Mouse (Mus musculus): ENCODE measurements around the gene Tbx15.
"Not testable (repeated sequence)": the region's sequence is repeated elsewhere in the genome, so short reads cannot be mapped to it uniquely, and the experiment has no call there.

Gene Tbx15

DNA sequence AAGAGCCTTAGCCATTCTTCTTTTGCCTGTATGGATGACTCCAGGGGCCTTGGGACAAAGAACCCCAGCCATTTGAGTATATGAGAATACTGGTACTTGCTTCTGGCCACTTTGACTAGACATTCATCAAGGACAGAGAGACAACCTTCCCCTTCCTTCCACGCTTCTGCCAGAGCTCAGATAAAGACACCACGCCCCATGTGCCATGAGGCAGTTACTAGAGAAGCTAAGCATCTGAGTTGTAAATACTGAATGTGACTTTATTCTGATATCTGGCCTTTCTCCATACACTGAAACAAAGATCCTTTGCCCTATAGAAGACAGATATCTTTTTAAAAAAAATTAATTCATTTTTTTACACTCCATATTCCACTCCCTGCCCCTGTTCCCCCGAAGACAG, 39.5 kb downstream of the Tbx15 start:
- no peak for DNase-seq

DNA sequence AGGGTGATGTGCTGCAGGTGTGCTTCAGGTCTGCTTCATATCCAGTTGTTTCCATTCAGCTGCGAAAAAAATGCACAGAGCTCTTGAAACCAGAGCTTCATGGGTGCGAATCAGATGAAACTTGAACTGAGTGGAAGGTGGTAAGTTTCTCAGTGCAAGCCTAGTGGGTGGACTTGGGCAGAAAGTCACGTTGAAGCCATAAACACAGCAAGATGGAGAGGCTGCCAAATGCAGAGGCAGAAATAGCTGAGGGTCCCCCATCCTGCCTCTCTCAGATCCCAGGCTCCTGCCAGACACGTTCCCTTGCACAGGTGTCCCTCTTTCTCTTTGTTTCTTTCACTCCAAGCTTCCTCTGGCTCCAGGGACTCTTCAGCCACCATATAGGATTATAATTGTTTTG, 41.3 kb downstream of the Tbx15 start:
- DNase-seq, result no peak

DNA sequence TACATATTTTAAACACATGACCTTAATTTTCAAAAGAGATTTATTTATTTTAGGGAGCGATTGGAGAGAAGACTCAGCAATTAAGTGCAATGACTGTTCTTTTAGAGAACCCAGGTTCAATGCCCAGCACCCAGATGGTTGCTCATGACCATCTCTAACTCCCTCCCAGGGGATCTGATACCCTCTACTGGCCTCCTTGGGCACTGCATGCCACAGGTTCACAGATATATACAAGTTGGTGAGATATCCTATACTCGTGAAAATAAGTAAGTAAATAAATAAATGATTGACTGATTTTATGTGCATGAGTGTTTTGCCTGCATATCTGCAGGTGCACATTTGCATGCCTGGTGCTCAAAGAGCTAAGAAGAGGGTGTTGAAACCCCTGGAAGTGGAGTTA, 48.1 kb downstream of the Tbx15 start:
- peak; percentile 13 for DNase-seq

DNA sequence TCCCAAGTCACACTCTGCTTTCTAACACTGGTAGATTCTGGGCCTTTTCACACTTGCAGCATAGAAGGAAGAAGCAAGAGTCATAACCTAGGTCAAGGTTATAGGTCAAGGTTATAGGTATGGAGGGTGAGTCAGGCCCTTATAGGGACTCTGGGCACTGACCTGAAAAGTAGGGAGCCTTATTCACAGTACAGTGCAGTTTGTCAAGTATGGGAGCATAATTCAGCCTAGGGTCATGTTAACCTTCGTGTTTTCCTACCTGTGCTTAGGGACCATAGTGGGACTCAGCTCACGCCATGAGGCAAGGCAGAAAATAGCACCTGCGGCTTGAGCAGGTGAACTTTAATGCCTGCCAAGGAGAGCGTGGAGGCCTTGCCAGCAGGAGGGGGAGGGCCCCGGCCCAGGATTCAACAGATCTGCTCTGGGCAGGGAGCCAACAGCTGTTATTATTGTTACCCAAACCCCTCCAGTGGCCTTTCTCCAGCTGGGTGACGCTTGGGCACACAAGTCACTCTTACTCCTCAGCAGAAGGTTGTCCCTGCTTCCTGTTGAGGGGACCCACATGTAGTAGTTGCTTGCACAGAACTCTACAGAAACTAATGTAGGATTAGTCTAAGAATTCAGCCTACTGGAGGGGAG, 50.0 kb downstream of the Tbx15 start:
- no peak for DNase-seq

DNA sequence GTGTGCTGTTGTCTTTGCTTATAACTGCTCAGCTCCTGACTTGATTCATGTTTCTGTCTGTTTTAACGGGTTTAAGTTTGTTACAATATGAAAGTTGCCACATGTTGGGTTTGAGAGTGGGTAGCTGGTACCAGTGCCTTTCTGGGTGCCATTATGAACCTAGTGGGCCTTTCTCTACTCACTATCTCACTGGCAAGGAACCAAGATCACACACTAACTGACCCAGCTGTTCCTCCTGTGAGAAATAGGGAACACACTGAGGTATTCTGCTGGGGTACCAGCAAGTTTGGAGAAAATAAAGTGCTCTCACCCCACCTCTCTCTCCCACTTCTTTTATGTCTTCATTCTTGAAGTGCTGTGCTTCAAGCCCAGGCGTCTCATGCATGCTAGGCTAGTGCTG, 50.7 kb downstream of the Tbx15 start:
- no peak for DNase-seq

DNA sequence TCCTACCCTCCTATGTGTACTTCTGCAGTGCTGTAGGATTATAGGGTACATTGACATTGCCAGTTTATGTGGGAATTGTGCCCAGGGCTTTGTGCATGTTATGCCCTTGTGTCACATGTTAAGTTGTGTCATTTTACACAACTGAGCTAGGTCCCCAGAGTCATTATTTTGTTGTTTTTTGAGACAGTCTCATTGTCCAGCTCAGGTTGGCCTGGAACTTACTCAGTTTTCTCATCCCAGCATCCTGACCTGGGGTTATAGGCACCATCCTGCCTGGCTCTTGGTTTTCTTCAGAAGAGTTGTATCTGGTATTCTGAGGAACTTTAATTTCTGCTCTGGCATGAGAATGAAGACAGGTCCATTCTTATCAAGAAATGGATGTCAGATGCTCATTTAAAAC, 51.2 kb downstream of the Tbx15 start:
- DNase-seq, result no peak

DNA sequence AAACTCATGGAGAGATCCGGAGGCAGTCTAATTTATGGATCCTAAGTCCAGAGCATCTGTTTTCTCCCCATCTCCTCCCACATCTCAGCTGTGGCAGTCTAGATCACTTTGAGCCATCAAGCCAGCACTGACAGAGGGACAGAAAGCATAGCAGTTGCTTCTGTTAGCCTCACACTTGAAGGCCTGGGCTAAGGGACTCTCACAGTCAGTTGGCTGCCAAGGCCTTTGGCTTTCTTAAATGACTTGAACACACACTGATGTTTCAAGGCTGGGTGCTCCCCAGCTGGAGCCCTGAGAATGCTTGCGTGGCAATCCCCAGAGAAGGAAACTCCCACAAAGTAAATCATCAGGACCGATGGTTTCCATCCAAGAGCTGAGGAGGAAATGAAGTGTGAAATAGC, 52.4 kb downstream of the Tbx15 start:
- DNase-seq, result no peak

DNA sequence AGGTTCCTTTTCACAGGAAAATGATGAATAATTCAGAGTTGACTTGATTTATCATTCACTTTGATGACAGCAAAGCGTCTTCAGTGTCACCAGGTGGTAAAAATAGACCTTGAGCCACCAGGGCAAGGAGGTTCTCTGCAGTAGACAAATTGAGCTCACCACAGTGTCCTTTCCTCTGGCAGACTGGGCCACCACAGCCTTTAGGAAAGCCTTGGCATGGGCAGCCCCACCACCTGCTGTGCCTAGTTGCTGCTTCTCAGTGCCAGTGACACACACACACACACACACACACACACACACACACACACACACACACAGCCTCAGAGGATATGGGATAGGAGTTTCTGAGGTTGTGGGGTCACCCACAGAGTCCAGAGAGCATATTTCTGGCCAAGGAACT, 54.0 kb downstream of the Tbx15 start:
- not testable (repeated sequence) for DNase-seq

DNA sequence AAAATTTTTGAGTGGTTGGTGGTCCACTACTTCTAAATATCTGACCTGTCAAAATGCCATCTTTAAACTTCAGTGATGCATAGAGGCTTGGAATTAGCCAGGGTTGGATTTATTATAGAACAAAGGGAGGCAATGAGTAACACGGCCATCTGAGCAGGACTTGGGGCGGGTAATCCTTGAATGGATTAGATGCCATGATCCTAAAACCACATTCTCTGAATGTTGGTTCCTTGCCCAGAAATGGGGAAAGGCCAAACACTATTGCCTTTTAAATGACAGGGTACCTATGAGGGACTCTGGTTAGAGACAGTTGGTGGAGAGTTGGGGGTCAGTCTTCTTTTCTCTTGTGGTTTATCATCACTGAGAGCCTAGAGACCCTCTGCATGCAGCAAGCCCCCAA, 55.1 kb downstream of the Tbx15 start:
- no peak for DNase-seq

DNA sequence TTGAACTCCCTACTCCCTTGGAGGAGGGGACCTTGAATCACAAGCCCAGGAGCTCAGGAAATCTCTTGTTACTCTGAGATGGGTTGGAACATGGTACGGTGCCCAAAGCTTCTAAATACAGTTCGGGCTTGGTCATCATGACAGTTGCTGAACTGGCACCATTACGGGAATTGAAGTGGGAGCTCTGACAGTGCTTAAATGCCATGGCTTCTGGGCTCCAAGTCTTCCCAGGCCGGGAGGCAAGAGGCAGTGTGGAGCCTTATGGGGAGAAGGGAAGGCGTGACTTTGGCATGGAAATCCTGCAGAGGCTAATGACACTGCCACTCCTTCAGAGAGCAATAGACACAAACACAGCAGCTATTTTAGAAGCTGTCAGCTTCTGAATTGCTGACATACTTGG, 56.0 kb downstream of the Tbx15 start:
- DNase-seq, result no peak

DNA sequence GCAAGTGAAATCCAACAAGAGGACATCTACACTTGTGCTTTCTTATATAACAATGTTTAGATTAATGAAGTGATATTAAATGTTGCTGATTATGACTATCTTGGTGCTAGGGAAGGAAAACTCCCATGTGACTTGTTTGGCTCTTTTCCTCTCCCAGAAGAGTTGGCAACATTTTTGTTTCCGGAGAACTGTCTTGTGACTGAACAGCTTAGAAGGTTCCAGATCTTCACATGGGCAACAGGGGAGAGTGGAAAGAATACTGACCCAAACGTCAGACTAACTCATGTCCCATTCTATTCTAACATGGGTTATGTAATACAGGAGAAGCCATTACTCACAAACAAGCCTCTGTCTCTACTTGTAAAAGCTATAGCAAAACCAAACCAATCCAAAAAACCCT, 60.7 kb downstream of the Tbx15 start:
- no peak for DNase-seq

DNA sequence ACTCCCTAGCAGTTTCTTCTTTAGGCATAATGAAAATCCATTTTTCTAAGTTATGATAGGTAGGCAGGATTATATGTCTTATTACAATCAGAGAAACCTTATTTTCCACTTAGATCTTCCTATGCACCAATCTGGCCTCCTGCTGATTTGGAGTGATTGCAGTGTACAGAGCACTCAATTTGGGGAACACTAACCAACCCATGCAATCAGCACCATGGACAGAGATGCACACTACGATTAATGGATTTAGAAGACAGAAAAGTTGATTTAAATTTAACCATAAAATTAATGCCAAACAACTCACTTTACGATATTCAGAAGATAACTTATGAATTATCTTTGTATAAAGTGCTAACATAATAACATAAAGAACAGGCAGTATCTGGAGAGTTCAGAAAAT, 70.7 kb downstream of the Tbx15 start:
- no peak for DNase-seq

DNA sequence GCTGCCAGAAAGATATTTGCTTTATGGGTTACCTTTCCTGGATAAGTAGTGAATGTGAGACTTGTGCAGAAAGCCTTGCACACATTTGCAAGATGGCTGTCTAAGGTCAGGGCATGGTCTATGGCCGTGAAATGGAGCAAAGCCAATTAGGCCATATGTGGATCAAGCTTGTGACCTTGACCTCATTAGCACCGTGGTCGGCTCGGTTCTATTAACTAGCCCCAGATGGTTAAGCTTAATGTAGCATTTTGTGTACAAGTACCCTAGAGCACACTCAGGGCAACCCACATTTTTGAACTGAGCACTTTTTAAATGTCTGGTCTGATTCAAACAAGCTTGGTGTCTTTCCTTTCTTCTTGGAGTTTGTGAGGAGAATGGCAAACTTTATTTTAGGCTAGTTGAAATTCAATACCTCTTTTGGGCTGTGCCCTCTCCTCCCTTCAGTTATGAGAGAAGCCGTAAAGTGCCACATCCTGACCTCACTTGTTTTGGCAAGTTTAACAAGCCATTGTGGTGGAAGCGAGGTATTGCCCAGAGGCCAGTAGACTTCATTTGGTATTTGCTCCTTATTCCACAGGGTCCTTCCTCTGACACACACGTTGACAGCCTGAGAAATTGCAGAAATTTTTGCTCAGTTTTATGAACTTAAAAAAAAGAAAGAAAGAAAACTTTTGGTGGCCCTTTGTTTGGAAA, 71.9 kb downstream of the Tbx15 start:
- no peak for DNase-seq

DNA sequence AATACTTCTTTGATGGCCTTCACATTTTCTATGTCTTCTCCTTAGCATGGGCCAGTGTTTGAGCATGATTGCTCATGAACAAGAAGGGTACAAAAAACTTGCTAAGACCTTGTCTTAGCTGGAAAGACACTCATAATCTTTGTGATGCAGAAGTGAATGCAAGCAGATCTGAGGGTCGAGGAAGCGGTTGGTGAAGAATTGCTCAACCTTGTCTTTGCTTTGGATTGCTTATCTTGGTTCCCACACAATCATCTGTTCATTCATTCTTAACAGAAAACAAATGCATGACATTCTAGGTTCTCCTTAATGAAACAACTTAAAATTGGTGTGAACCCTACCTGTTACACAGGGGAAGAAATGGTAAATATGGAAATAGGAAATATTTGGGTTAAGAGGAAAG, 82.2 kb downstream of the Tbx15 start:
- DNase-seq, result no peak

DNA sequence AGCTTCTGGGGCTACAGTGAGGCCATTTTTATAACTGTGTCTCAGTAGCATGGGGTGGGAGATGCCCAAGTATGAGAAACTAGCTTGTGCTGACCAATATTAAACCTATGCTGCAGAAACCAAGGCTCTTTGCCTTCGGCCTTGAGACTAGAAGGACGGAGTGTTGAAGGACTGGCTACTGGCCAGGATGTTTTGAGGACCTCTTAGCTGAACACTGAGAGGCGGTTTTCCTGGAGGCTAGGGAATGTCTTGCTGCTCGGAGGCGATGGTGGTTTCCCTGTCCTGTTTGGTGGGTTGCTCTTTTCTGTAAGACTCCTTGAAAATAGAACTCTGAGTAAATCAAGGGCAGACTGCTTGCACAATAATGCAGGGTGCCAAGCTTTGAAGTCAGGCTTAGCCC, 89.1 kb downstream of the Tbx15 start:
- DNase-seq, result no peak

DNA sequence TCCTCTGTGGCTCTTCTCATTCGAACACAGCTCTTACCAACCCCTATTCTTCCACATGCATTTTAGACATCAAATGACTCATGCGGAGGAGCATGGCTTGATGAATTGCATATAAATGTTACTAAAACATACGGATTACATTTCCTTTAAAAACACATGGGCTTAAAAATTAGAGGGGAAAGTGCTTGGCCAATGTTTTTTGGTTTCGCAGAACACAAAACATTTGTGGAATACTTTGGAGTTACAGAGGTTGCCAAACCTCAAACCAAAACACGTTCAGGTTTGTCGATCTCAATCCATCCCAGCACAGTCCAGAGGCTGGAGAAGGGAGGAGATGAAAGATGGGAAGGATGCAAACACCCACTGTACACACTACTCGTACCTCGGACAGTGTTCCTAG, 90.9 kb downstream of the Tbx15 start:
- DNase-seq, result no peak

DNA sequence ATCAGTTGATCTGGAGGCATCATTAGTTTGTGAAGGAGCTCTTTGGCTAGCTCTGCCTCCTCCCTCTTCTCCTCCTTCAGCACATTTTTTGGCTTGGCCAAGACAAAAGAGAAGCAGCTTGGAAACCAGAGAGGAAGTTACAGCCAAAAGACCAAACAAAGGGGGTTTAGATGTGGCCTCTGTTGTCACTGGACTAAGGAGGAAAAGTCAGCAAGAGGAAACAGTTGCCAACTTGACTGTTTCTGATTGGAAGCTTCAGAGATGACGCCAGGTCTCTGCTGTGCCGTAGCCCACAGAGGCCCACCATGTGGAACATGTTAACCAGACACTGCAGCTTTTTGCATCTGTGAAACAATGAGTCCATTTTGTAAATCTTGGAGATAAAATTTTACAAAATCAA, 96.7 kb downstream of the Tbx15 start:
- DNase-seq, result no peak

DNA sequence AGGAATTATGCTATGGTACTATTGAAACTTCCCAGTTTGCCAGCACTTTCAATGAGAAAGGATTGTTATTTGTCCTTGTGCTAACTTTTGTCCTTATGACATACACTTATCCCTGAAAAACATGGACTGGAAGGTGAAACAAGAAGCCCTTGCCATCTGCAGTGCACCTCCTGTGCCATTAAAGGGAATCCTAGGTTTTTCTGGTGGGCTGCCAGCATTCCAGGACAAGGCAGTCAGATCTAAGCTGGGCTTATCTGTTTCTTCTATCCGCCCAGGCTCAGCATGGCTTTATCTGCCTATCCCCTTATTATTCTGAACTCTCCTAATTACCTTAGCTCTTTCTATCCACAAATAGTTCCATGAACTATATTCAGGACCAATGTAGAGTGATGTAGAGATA, 98.6 kb downstream of the Tbx15 start:
- no peak for DNase-seq

DNA sequence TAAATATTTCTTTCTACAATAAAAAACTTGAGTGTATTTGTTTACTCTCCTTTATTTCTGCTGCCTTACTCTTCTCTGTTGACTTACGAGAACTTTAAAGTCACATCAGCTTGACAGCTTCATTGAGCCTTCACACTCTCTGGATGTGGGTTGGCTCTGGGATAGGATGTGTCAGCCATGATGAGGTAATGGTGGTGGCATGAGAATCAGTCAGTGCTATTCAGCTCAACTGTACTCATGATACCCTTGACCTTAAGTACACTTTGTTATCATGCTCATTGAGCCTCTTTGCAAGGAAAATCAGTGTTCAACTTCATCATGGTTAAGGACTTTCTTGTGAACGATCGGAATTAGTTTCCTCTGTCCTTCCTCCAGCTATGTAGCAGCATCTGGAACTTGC, 99.8 kb downstream of the Tbx15 start:
- no peak for DNase-seq

DNA sequence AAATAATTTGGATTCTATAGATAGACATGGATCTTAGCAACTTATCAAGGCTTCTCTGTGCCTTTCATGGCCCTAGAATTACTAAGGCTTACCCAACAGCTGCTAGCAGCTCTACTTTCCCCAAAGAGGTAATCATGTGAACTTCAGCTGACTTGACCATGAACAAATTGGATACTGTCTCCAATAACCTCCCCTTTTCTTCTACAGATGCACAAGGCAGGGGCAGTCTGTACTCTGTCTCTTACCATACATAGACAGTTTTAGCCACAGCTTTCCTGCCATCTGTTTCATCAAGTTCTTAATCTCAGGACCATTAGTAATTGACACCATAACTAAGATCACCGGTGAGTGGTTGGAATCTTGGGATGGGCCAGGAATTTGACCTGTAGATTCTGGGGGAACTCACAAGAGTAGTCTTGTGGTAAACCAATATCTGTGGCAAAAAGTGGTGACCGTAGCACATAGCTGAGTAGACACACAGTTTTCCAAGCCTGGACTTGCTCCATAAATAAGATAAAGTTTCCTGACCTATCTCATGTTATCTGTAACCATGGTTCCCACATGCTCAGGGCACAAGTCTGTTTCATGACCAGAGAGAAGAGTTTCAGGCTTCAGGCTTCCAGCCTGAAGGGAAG, 139.6 kb downstream of the Tbx15 start:
- no peak for DNase-seq

DNA sequence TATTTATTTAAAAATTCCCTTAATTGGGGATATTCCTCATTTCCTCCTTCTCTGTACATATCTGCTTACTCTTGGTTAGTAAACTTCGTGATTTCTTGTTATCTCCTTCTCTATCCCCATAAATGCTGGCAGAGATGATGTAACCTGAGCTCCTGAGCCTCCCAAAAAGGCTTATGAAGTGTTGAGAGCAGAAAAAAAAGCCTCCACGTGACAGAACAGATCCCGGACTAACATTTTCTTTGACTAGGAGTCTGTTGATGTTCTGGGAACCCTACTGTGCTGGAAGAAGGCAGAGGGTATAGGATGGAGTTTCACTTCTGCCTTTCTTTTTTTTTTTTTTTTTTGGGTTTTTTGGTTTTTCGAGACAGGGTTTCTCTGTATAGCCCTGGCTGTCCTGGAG, 146.9 kb downstream of the Tbx15 start:
- DNase-seq, result no peak
